Mouse (Mus musculus) forebrain, embryonic 10.5 days (tissue): ENCODE measurements around the gene Zfp953. TPM values are rescaled to one million over a fixed set of nuclear protein-coding genes. Genes with fewer than 3 reads are reported as not detected.

ENCODE experiments used
- polyA plus RNA-seq: library from polyadenylated mRNA; unstranded; fragments of >200 nt; fragmentation: Nextera tagmentation; extraction: Ambion mirVana; gene quantifications from 2 replicates; pipeline ENCODE4 v1.2.1, GENCODE M21; 2016

Gene Zfp953
- polyA plus RNA-seq, 1 experiment from 2014 or later: 1.1 TPM

Other genes starting within 250 kb of the Zfp953 start
- 0.07 and 0.22 TPM in 2 replicates for gene Rslcan18, start 244.3 kb downstream of the Zfp953 start, polyA plus RNA-seq
- gene Zfp759, start 238.9 kb downstream of the Zfp953 start, polyA plus RNA-seq: 2.2 TPM in 2 replicates
- 5.7 and 7.0 TPM in 2 replicates for gene Rsl1, start 187.4 kb downstream of the Zfp953 start, polyA plus RNA-seq
- gene Zfp455, start 166.1 kb downstream of the Zfp953 start, polyA plus RNA-seq: 0.98 and 1.4 TPM in 2 replicates
- 1.1 and 1.8 TPM in 2 replicates for gene Zfp458, start 82.1 kb downstream of the Zfp953 start, polyA plus RNA-seq
- gene Zfp457, start 54.1 kb downstream of the Zfp953 start, polyA plus RNA-seq: 0.18 and 0.50 TPM in 2 replicates
- 1.9 and 2.2 TPM in 2 replicates for gene Zfp595, start 28.0 kb downstream of the Zfp953 start, polyA plus RNA-seq
- 0.37 TPM in 1 of 2 replicates, not detected in the other for gene Gm28044, start 69 bp downstream of the Zfp953 start, polyA plus RNA-seq
- gene Gm28041, start 15.1 kb upstream of the Zfp953 start, polyA plus RNA-seq: 0.50 TPM in 1 of 2 replicates, not detected in the other
- gene Zfp456, start 15.2 kb upstream of the Zfp953 start, polyA plus RNA-seq: 0.62 and 0.86 TPM in 2 replicates
- 3.4 and 4.5 TPM in 2 replicates for gene Zfp429, start 39.2 kb upstream of the Zfp953 start, polyA plus RNA-seq
- gene Zfp459, start 60.8 kb upstream of the Zfp953 start, polyA plus RNA-seq: 0.86 and 1.2 TPM in 2 replicates
- 6.3 and 7.5 TPM in 2 replicates for gene Zfp874a, start 91.0 kb upstream of the Zfp953 start, polyA plus RNA-seq
- gene Zfp874b, start 123.7 kb upstream of the Zfp953 start, polyA plus RNA-seq: 1.4 TPM in 2 replicates
- gene Zfp58, start 139.9 kb upstream of the Zfp953 start, polyA plus RNA-seq: 14.6 and 14.8 TPM in 2 replicates
- gene Gm26965, start 165.5 kb upstream of the Zfp953 start, polyA plus RNA-seq: not detected in 2 replicates
- 21.8 and 22.4 TPM in 2 replicates for gene Zfp87, start 165.6 kb upstream of the Zfp953 start, polyA plus RNA-seq
- 15.4 and 17.3 TPM in 2 replicates for gene Zfp748, start 193.2 kb upstream of the Zfp953 start, polyA plus RNA-seq
- gene Zfp729b, start 249.1 kb upstream of the Zfp953 start, polyA plus RNA-seq: 3.4 TPM in 2 replicates